Mouse (Mus musculus): Measurements from ENCODE around the gene Notch3.

DNA sequence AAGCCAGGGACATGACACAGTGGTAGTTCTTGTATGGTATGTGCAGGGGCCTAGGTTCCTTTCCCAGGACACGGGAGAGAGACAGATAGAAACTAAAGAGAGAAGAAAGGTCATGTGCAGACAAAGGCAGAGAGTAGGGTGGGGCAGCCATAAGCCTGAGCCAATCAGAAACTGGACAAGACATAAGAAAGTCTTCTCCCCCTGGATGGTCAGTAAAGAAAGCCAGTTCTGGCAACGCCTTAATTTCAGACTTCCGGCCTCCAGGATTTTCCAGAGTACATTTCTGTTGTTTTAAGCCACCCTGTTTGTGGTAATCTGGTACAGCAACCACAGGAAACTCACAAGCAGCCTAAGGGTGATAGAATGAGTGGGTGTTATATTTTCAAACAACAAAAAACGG lies 5.8 kb downstream of the Notch3 start:
- TF ChIP-seq POLR2A (IDR thresholded peaks at IDR 0.05; ENCODE audit: low read depth, low read length) (no peak), CTCF (conservative IDR thresholded peaks at IDR 0.05; ENCODE audit: insufficient read depth, insufficient read length, low read depth, low read length) (no peak)

Data from kidney, adult 2 months (tissue).